Mouse (Mus musculus) adrenal gland, adult 18-20 months (tissue): ENCODE measurements around the gene Faf2. TPM values are rescaled to one million over a fixed set of nuclear protein-coding genes. Genes with fewer than 3 reads are reported as not detected.
A peak's percentile ranks its signal among the peaks of the same experiment; 100 is the strongest.
"Not testable (repeated sequence)": the region's sequence is repeated elsewhere in the genome, so short reads cannot be mapped to it uniquely, and the experiment has no call there.

Source experiments
- DNase-seq, 2 experiments: peaks; one replicate each; pipeline ENCODE4 v3.0.0; 2021 to 2022; ENCODE audit warnings: low spot score in 2 of 2
- total RNA-seq, 2 experiments: library from RNA; stranded (reverse); gene quantifications; 1 replicate in 1 of 2; 2 replicates in 1 of 2; pipeline ENCODE4 v1.2.3; 2021

The Faf2 gene
- total RNA-seq, 2 experiments from 2014 or later: 62.3 to 83.1 TPM

DNA sequence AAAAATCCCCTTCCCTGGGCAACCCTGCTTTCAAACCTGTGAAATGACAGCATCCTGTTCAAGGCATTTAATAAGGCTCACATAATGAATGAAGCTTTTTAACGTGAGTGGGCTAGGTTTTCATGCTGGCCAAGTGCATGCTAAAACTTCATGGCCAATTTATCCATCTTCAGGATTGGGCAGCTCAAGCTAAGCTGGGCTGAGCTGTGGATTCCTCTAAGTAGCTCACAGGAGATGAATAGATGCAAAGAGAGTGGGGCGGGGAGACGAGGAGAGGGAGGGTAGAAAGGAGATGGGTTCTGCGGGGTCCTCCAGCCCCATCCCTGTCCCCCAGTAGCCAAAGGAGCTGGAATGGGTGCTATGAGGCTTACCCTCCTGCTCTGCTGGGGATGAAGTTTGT, 17.4 kb upstream of the Faf2 start:
- no peak for DNase-seq

DNA sequence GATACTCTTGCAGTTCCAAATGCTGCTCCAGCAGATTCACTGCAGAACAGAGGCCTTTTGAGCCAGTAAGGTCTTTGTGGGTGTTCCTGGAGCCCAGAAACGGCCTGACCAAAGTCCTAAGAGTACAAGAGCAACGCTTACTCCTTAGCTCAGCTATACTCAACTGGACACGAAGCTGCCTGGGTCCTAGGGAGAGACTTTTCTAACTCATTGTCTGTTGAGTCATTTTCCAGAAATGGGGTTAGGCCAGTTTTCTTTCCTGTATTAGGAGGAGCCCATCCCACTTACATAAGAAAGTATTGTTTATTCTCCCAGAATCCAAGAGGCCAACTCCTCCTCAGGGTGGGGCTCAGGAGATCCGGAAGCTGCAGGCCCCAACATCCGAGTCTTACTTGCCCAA, 16.2 kb upstream of the Faf2 start:
- no peak for DNase-seq

DNA sequence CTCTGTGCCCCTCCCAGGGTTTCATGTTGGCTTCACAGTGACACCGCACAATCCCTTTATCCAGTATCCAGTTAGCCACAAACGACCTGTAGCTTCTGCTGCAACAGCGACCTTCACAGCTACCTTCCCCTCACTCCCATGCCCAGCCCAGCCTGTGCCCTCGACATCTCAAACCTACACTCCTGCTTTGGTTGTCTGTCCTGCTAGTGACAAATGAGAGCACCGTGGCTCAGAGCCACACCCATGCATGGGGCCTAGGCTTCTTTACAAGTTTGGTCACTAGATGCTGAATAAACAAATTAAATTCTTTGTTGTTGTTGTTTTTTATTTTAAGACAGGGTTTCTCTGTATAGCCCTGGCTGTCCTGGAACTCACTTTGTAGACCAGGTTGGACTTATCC, 14.4 kb upstream of the Faf2 start:
- DNase-seq: no peak

DNA sequence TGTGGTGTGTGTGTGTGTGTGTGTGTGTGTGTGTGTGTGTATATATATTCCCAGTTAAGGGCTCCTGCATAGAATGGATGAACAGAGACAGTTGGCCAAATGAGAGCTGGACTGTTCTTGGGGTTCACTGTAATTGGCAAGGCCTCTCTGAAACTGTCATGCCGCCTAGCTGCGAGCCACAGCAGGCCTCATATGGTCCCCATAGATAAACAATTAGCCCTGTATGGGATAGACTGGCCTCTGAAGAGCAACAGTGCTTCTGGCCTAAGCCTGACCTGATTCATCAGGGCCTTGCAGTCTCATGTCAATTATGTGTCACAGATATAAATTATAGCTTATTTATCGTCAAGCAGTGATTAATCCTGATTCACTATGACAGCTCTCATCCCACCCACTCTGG, 13.6 kb upstream of the Faf2 start:
- DNase-seq: no peak

DNA sequence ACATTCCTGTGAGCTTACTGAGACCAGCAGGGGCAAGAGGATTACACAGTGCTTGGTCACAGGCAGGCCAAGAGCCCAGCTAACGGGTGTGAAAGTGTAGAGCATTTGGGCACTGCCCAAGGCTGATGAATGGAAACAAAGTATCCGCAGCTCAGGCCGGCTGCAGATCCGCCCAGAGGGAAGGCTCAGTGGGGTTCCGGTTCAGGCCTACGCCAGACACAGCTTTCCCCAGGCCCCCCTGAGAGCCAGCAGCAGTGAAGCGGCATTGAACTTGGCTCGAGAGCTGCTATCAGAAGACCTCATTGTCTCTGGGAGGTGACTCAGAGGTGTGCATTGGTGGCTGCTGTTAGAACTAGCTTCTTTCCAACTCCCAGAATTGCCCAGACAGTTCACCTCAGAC, 12.9 kb upstream of the Faf2 start:
- no peak for DNase-seq

DNA sequence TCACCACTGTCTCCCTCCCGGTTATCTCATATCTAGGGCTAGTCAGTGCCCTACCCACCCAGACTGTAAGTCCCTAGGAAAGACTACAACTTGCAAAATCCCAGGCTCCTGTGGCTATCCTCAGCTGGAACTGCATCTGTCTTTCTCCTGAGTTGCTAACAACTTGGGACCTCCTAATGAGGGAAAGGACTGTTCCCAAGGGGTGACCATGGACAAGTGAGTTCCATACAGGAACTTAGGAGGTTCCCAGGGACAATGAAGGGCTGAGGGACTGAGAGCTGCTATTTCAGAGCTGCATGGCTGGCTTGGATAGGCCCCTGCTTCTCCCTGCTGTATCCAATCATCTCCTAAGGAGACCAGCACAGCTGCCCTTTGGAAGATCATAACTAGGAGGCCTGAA, 12.3 kb upstream of the Faf2 start:
- no peak for DNase-seq

DNA sequence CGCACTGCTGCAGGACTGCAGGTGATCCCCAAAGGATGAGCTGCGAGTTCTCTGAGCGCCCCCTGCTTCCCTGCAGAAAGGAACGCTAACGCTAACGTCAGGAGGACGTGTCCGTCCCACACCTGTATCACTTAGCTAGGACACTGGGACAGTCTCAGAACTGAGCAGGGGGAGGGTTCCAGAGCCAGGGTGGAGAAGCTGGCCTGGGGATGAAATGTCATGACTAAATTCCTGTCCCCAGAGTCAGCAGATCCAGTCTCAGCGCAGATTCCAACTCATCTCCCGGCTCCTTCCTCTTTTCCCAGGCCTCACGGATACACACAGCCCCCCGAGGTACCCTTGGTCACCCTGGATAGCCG, 11.0 kb upstream of the Faf2 start:
- no peak for DNase-seq

DNA sequence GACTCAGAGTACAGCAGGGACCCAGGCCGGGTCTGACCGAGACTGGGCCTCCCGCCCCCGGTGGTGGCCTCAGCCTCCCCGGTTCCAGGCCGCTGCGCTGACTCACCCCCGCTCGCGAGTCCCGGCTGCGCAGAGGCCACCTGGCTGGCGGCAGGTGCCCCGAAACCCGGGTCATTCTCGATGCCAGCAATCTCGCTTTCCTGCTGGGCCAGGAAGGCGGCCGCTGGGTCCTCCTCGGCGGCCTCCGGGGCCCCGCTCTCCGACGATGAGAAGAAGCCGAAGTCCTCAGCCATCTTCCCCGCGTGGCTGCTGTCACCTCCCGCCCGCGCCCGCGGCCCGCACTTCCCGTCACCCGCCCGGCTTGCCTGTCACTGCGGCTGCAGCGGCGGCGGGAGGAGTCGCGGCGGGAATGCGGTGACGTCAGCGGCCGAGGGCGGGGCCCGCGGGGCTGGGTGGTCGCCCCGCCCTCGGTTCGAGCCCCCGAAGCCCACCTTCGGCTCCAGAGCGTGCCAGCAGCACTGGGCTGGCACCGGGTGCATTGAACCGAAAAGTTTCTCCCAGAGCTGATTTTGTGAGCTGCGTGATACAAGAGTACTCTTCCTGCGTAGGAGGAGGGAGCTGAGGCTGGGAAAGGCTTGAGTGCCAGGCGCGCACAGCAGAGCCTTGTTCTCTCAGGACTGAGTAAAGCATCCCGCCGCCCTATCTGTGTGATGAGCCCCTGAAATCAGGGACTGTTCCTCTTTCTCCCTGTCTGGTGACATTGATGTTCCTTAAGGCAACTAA, 10.4 kb upstream of the Faf2 start, which contains the start of gene Cltb:
Cltb (minus strand) TSS at position 373 of the 783 bp plus-strand sequence.
- DNase-seq: peak; percentile 92 to 95

DNA sequence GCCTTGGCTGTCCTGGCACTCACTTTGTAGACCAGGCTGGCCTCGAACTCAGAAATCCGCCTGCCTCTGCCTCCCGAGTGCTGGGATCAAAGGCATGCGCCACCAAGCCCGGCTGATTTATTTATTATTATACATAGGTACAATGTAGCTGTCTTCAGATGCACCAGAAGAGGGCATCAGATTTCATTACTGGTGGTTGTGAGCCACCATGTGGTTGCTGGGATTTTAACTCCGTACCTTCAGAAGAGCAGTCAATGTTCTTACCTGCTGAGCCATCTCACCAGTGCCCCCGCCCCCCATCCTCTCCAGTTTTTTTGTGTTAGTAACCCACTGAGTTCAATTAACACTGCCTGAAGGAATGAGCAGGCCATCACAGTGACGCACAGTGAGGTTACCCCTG, 8.4 kb upstream of the Faf2 start:
- not testable (repeated sequence) for DNase-seq

DNA sequence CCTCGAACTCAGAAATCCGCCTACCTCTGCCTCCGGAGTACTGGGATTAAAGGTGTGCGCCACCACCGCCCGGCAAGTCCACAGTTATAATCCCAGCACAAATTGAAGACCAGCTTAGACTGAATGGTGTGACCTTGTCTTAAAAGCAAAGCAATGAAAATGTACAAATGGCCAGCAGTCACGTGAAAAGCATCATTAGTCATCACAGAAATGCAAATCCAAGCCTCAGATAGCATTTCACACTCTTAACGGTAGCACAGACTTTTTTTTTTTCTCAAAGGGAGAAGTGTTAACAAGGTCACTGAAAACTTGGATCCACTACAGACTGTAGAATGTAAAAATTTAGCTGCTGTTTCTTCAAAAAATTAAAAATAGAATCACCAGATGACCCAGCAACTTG, 5.3 kb upstream of the Faf2 start:
- no peak for DNase-seq

DNA sequence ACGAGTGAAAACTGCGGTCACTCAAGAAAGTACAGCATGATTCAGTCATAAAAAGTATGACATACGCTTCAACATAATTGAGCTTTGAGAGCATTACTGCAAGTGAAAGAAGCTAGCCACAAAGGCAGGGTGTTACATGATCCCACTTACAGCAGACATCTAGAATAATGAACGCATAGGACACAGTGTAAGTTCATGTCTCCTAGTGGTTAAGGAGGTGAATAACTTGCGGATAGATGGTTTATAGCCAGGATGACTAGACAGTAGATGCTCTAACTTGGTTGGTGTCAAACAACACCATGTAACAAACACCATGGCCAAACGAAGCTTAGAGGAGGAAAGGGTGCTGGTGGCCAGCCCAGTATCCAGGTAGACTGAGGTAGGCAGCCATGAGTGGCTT, 4.6 kb upstream of the Faf2 start:
- DNase-seq: no peak

DNA sequence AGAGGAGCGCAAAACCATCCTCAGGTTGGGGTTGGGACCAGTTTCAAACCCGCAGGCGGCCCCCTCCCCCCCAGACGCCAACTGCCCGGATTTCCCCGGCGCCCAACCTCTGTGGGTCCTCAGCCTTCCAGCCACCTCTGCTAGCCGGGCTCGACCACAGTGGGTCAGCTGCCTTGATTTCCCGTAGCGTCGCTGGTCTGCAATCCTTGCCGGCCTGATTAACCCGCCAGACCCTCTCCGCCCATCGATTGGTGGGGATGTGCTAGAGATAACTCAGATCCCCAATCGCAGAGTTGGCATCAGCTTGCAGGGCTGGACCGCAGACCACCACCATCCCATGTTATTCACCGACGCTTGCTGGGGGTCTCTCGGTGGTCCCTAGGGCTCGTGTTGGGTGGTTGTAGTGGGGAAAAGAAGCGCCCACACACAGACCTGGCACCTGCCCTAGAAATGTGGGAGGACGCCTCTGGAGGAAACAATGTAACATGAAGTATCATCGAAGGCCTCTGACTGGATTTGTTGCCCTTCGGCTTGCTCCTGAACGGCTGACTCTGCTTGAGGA, 457 bp downstream of the Faf2 start:
- no peak for DNase-seq

DNA sequence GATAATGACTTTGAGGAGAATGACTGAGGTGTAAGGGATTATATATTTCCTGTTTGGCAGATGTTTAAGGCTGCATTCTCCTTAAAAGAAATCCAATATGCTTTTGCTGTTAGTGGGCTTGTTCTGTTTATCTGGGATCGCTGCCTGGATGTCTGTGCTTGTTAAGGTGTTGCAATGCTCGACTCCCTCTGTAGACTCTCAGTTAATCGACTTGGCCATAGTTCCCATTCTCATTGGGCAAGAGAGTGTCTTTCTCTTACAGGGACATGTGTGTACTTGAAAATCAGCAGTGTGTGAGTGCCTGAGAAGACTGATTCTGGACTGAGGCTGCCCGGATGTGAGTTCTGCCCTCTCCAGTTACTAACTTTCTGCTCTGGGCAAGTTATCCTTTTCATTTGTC, 7.5 kb downstream of the Faf2 start:
- no peak for DNase-seq

DNA sequence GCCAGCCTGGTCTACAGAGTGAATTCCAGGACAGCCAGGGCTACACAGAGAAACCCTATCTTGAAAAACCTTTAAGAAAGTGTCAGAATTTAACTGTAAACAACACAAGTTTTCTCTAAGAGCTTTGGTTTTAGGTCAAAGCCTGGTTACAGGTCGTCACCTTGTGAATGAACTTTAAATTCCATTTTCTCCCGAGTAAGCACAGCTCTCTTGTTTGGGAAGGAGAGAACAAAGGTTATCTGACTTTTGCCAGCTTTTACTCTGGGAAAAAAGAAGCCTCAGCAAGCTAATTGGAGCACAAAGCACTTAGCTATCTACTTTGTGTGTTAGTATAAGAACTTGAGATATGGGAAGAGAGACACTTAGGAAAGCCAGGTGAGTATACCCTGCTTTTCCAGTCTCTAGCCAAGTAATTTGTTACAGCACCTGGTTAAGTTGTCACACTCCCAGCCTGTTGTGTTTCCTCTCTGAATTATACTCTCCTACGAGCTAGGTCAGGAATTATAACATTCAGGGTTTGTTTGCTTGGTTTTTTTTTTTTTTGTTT, 11.2 kb downstream of the Faf2 start:
- DNase-seq: no peak

DNA sequence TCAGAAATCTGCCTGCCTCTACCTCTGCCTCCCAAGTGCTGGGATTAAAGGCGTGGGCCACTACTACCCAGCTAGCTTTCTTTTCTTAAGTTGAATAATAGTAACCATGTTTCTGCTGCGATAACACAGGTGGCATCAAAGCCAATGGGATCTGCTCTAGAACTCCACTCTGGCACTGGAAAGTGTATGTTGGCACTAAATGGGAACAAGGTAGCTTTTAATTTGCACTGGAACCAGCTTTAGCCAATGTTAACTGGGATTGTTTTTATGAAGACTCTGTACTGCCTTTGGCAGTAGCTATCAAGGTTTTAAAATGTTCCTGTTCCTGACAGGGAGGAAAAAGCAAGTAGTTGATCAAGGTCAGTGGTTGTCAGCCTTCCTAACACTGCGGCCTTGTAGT, 13.4 kb downstream of the Faf2 start:
- DNase-seq: no peak

DNA sequence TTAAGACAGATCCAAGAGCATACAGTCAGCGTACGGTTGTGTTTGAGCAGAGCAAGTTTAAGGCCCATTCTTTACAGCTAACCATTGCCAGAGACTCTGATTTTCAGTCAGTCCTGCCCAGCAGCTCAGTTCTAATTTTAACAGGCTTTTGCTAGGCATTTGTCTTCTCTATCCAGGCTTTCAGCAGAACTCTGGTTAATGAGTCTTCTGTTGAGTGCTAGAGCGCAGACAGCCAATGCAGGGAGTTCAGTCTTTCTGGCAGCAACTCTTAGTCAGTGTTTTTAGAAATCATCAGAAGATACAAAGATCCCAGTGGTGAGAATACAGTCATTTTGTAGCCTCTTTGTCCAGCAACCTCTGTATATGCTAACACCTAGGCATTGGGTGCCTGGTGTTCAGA, 28.9 kb downstream of the Faf2 start:
- DNase-seq: no peak

DNA sequence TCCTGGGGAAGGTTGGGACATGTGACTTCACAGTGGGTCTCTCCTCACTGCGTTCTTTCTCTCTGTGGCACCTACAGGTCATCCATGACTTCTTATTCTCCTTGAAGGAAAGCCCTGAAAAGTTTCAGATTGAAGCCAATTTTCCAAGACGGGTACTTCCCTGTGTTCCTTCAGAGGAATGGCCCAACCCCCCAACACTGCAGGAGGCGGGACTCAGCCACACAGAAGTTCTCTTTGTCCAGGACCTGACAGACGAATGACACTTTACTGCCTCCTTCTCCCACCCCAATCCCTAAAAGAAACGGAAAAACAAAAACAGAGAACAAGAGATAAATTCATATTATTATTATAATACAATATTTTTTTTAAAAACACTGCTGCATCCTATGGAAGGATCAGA, 39.3 kb downstream of the Faf2 start:
- DNase-seq: no peak

DNA sequence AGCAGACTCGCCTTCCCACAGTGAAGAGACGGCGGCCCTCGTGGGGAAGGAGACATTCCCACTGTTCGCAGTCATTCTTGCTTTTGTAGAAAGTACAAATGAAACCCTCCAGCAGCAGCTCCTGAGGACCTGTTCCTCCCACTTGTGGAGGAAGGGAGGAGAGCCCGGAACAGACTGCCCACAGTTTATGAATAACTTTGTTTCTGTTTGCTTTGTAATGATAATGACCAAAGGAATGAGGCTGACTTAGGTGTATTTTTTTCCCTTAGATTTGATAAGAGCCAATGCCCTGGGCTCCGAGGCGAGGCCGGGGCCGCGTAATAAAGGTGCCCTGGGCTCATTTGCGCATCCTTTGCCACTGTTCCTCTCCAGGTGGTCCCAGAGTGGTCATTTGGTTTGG, 39.8 kb downstream of the Faf2 start:
- DNase-seq: no peak

DNA sequence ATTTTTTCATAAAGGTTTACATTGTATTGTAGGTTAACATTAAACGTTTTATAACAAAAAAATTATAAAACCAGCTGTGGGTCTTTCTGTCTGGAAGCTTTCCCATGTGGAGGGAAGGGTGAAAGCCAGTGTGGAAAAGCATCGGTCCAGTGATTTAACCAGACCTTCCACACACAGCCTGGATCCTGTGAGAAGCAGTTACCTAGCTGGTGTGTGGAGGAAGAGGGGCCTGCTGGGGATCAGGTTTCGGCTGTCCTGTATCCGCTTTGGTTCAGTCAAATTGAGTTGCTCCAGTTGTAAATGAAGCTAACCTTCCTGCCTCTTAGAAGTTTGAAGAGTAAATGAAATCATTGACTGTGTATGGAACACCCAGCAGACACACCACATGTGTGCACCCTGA, 42.4 kb downstream of the Faf2 start:
- DNase-seq: no peak

DNA sequence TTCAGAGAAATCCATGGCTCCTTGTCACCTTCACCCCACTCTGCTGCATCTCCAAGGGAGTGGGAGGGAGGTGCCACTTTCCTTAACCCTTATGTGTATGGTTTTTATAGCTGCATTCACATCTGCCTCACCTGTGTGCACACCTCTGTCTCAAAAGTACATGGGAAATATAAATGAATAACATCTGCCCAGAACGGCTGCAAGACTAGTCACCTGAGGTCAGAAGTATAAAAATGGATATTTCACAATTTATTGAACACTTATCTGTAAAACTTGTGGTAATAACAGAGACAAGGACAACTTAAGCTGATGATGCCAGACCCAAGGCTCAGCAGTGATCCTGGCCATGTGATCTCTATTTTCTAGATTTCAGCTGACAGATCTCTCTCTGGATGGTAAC, 42.9 kb downstream of the Faf2 start:
- no peak for DNase-seq

DNA sequence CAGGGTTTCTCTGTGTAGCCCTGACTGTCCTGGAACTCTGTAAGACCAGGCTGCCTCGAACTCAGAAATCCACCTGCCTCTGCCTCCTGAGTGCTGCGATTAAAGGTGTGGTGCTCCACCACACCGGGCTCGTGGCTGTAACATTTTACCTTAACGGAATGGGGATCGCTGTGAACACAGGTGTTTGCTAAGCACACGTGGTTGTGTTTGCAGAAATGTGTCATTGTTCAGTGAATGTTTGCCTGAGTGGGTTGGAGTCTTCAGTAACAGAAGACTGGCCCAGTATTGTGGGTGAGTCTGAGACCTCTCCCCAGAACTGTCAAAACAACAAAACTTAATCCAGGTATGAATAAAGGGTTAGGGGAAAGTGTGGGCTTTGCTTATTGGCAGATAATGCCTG, 43.5 kb downstream of the Faf2 start:
- no peak for DNase-seq

DNA sequence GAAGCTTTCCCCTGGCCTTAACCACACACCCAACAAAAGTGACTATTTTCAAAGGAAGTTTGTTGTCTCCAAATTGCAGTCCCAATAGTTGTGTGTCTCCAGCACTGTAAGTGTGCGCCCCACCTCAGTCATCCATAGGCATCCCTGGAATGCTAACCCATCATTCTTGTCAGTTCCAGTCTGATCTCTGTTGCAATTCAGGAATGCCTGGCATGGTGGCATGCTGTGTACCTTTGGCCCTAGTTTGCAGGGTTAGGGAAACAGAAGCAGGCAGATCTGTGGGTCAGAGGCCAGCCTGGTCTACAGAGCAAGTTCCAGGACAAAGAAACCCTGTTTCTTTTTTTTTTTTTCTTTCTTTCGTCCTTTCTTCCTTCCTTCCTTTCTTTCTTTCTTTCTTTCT, 48.9 kb downstream of the Faf2 start:
- no peak for DNase-seq
